Mouse (Mus musculus): ENCODE measurements around the gene Gm28044. TPM values are rescaled to one million over a fixed set of nuclear protein-coding genes. Genes with fewer than 3 reads are reported as not detected.
"Not testable (repeated sequence)": the region's sequence is repeated elsewhere in the genome, so short reads cannot be mapped to it uniquely, and the experiment has no call there.

Gm28044 gene
- 1 to 10 TPM in 1 of 2 experiments, not detected in 1; 1.9 TPM for total RNA-seq (2021)
- long read RNA-seq, experiment 1: 0 reads
- long read RNA-seq, experiment 2: 0 reads

GRCm38 (mm10) chr13:67360131-67360744 lies at the start of gene Gm28044, which contains the start of gene Zfp953:
Gene Gm28044 (minus strand): TSS chr13:67360536.
Gene Zfp953 (minus strand): TSS chr13:67360605.
- DNase-seq (ENCODE audit: low spot score in 2 of 2): peak; percentile 88 to 90
- intact Hi-C loops (cut with DNase I): no loop called here

DNA sequence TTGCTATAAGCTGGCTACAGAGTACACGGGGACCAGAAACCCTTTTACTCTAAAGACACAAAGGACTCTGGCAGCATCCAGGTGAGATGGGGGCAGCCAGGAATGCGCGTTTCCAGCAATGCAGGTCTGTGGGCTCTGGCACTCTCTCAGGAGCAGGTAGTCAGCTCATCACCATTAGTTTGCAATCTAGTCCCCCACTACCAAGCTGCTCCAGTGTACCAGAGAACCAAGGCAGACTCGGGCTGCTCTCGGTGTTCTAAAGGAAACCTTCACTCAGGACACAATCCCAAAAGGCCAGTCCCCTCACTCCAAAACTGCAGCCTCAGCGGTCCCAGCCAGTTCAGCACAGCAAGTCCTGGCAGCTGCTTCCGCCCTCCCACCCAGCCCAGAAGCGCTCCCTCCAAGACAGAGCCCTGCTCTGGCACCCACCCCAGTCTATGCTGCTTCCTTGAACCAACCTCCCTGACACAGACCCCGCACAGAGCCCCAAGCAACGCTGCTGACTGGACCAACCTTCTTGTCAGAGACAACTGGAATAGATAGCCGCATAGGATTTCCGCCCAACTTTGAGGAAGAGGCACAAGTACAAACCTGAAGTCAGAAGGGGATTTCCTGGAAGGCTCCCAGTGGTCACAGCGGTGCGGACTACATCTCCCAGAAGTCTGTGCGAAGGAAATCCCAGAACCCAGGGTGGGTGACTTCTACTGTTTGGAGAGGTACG lies 39.0 kb upstream of the Gm28044 start, which contains the start of gene Zfp429:
Zfp429 (minus strand) TSS at position 637 of the 721 bp plus-strand sequence.
- intact Hi-C loops (cut with DNase I): not testable (repeated sequence)
- DNase-seq (ENCODE audit: low spot score in 2 of 2): peak; percentile 41 to 72

DNA sequence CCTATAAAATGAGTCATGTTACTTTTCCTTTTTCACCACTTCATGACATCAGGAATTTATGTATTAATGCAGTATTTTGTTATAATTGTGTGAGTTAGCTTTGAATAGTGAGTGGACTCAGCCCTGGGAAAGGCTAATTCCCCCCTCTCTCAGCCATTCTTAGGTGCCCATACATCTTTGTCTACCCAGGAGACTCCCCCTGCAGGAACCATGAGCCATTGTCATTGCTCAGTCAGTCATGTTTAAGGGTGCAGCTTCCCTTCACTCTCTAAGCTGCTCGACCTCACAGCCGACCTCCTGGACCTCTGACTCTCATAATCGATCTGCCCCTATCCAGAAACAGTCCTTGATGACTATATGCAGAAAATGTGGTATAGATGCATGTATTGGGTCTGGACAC lies 15.9 kb upstream of the Gm28044 start:
- DNase-seq (ENCODE audit: low spot score in 2 of 2); intact Hi-C loops (cut with DNase I): not testable (repeated sequence)

DNA sequence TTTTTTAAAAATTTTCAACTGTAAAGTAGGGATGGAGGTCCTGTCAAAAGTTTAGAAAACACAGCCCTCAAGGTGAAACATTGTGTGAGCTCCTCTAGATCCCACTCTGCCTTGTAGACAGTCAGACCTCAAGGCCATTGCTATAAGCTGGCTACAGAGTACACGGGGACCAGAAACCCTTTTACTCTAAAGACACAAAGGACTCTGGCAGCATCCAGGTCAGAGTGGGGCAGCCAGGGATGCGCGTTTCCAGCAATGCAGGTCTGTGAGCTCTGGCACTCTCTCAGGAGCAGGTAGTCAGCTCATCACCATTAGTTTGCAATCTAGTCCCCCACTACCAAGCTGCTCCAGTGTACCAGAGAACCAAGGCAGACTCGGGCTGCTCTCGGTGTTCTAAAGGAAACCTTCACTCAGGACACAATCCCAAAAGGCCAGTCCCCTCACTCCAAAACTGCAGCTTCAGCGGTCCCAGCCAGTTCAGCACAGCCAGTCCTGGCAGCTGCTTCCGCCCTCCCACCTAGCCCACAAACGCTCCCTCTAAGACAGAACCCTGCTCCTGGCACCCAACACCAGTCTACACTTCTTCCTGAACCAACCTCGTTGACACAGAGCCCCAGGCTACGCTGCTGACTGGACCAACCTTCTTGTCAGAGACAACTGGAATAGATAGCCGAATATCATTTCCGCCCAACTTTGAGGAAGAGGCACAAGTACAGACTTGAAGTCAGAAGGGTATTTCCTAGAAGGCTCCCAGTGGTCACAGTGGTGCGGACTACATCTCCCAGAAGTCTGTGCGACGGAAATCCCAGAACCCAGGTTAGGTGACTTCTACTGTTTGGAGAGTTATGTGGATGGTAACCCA lies 14.9 kb upstream of the Gm28044 start, which contains the start of the genes Gm28041 and Zfp456:
Gm28041 (minus strand) TSS at position 684 of the 862 bp plus-strand sequence.
Zfp456 (minus strand) TSS at position 761 of the 862 bp plus-strand sequence.
- DNase-seq (ENCODE audit: low spot score in 2 of 2): peak; percentile 22 to 63
- intact Hi-C loops (cut with DNase I): loop anchor here (2.0 kb wide), 1 partner anchor 200 kb away; no protein-coding TSS in a partner anchor

- intact Hi-C loops (cut with DNase I): no loop called here
Measured at GRCm38 (mm10) chr13:67351854-67352253, 8.5 kb downstream of the Gm28044 start.

DNA sequence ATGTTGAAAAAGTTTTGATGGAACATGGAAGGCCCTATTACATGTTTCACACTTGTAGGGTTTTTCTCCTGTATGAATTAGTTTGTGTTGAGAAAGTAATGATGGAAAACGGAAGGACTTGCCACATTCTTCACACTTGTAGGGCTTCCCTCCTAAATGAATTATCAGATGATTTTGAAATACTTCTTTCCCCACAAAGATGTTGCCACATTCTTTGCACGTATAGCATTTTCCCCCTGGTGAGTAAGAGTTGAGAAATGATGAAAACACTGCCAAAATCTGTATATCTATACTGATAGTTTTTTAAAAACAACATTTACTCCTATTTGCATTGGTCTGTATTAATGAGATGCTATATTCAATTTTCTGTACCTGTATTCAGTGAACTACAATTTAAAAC lies 16.9 kb downstream of the Gm28044 start:
- DNase-seq (ENCODE audit: low spot score in 2 of 2): no peak
- intact Hi-C loops (cut with DNase I): no loop called here

More at GRCm38 (mm10) chr13:67351854-67352253, 8.5 kb downstream of the Gm28044 start:
- DNase-seq (ENCODE audit: low spot score in 2 of 2): no peak

DNA sequence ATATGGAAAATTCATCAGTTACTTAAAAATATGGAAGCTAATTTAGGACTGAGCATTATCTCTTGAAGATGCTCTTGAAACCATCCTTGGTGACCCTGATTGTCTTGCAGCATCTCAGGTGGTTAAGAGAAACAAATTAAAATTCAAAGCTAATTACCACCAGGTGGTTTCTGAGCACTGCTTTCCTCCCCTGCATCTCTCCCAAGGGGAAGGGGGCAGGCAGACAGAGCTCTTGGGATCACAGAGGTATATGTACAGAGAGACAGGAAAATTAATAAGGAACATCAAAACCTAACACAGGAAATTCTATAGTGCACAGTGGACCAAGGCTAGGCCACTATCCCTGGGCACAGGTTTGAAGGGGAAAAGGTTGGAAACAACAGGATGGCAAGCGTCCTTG lies 27.5 kb downstream of the Gm28044 start:
- intact Hi-C loops (cut with DNase I): no loop called here
- no peak for DNase-seq (ENCODE audit: low spot score in 2 of 2)

- intact Hi-C loops (cut with DNase I): no loop called here
Measured at GRCm38 (mm10) chr13:67332019-67332724, 28.2 kb downstream of the Gm28044 start, which contains the start of gene Zfp595. Gene Zfp595 (minus strand): TSS chr13:67332570.

DNA sequence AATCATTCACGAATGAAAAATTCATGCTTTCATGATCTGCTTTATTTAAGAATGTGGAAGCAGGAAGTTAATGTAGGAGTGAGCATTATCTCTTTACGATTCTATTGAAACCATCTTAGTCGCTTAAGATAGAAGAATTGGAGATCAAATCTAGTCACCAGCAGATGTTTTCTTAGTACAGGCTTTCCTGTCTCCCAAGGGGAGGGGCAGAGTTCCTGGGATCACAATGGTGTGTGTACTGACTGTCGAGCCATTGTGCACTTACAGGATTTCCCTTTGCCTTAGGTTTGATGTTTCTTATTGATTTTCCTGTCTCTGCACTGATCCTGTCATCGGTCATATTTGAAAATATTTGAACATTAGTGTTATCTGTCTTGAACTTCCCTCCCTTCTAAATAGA lies 53.6 kb downstream of the Gm28044 start:
- no peak for DNase-seq (ENCODE audit: low spot score in 2 of 2)

More at GRCm38 (mm10) chr13:67332019-67332724, 28.2 kb downstream of the Gm28044 start, which contains the start of gene Zfp595:
- peak; percentile 79 to 81 for DNase-seq (ENCODE audit: low spot score in 2 of 2)

GRCm38 (mm10) chr13:67305822-67306672 lies 54.3 kb downstream of the Gm28044 start, which contains the start of gene Zfp457:
Gene Zfp457 (minus strand): TSS chr13:67306485.
- DNase-seq (ENCODE audit: low spot score in 2 of 2): peak; percentile 92 to 98
- intact Hi-C loops (cut with DNase I): loop anchor here (5.0 kb wide), 1 partner anchor 179 kb away; no protein-coding TSS in a partner anchor

More for the DNA sequence above, 53.6 kb downstream of the Gm28044 start:
- intact Hi-C loops (cut with DNase I): loop anchor here (5.0 kb wide), 1 partner anchor 179 kb away; no protein-coding TSS in a partner anchor

DNA sequence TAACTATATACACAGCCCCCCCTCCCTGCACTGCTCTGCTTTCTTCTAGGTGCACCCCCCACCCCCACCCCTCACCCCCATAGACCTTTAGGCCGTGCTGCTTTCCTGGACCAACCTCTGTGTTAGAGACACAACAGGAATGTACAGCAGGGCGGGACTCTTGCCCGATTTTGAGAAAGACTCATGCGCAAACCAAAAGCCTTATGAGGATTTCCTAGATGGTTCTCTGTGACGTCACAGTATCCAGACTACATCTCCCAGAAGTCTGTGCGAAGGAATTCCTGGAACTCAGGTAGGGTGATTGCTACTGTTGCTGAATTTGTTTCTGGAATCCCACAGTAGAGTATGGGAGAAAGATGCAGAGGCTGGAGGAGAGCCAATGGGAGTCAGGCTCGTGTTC lies 82.0 kb downstream of the Gm28044 start, which contains the start of gene Zfp458:
Zfp458 (minus strand) TSS at position 153 of the 400 bp plus-strand sequence.
- DNase-seq (ENCODE audit: low spot score in 2 of 2): peak; percentile 16 to 20
- intact Hi-C loops (cut with DNase I): no loop called here

- DNase-seq (ENCODE audit: low spot score in 2 of 2); intact Hi-C loops (cut with DNase I): not testable (repeated sequence)
Measured at GRCm38 (mm10) chr13:67269383-67270065, 90.8 kb downstream of the Gm28044 start.

DNA sequence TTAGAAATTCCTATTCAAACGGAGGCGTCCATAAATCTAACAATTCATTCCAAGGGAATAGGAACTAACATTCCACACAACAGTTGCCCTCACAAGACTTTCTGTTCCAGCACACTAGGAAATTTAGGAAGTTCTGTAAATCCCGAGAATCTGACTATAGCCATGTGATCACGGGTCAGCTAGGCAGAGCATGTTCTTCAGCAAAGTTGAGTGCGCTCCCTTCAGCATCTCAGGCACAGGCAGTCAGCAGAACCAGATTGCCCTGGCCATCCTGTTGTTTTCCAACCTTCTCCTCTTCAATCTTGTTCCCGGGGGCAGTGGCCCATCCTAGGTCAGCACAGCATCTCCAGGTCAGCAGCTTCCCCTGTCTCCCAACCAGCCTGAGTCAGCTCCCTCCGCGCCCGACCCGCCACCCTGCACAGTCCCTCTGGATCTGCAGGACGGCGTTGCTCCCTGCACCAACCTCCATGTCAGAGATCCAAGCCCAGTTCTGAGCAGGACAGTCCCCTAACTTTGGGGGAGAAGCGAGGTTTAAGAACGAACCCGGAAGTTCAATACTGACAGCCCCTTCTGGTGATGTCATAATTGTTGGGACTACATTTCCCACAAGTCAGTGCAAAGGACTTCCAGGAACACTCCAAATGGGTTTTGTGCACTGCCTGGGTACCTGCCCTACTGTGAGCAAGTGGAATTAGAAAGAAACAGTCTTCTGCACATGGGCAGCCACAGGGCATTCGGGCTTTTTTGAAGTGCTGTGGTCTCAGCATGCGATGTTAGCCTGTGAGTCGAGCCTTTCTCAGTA lies 91.6 kb downstream of the Gm28044 start:
- intact Hi-C loops (cut with DNase I): no loop called here
- peak; percentile 79 to 87 for DNase-seq (ENCODE audit: low spot score in 2 of 2)
